Mouse (Mus musculus): ENCODE results near the gene Polg. TPM values are rescaled to one million over a fixed set of nuclear protein-coding genes. Genes with fewer than 3 reads are reported as not detected.

Gene Polg
- polyA plus RNA-seq, 1 experiment from 2014 or later, result 41.1 TPM

DNA sequence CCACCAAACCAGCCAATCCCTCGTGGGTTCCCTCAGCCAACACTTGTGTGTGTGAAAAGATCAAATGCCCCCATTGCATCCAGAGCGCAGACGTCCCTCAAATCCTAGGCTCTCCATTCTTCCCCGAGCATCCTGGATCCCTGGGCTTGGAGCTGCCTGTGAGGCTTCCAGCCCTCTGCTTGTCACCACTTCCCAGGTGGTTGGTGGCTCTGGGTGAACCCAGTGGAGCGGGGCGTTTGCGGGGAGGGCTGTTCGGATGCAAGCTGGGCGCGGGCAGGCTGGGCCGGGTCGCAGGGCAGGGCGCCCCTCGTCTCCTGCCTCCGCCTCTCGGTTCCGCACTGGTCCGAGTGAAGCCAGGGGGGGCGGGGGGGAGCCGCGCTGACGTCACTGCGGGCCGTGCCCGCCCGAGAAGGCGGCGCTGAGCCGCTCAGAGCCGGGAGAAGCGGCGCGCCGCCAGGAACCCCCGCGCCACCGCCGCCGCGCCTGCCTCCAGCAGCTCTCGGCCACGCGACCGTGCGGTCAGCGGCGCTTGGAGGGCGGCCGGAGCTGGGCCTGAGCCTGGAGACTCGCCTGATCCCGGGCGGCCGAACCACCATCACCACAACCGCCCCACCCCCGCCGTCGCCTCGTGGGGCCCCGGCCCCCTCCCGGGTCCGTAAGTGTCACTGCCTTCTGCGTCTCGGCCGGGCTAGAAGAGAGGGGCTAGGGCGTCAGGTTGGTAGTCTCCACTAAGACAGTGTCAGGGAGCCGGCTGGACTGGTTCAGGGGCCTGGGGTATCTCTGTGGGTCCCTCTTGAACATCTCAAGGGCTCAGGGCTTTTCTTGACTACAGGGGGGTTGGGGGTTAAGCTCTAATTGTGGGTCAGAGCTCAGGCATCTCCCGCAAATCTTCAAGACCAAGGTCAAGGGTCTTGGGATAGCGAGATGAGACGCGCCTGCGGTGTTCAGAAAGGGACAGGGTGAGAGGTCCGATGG lies 33.7 kb upstream of the Polg start:
- H3K9ac ChIP-seq (ENCODE audit: low read depth, low read length), result no peak overlapping the region
- H3K4me1 ChIP-seq (replicated peaks; ENCODE audit: control insufficient read depth, insufficient read depth, low read length), result peaks cover 3% of the 10 kb centered on the region; the same call in 1 of the 2 replicates
- no peaks in the 10 kb centered on the region for H3K36me3 ChIP-seq (ENCODE audit: control insufficient read depth, insufficient read depth, low read length)
- H3K27me3 ChIP-seq (replicated peaks; ENCODE audit: control insufficient read depth, insufficient read depth, low read length), result peaks cover 99% of the 10 kb centered on the region
- no peaks in the 10 kb centered on the region for H3K9me3 ChIP-seq (ENCODE audit: control insufficient read depth, low read length)
- no peak for DNase-seq (ENCODE audit: low spot score)
- H3K4me3 ChIP-seq (ENCODE audit: low read depth, low read length), result peak overlapping the region; percentile 14; the same call in 1 of the 2 replicates
- H3K4me2 ChIP-seq, result 0 out of 2 replicates have a peak overlapping the region, but pooled peaks have one; percentile 10
- ATAC-seq (replicated peaks; ENCODE audit: low FRiP score), result no peak
- H3K27ac ChIP-seq (ENCODE audit: low read depth, low read length), result no peak overlapping the region
- 3% methylated on average over 63 of the region's 72 CpGs for WGBS

DNA sequence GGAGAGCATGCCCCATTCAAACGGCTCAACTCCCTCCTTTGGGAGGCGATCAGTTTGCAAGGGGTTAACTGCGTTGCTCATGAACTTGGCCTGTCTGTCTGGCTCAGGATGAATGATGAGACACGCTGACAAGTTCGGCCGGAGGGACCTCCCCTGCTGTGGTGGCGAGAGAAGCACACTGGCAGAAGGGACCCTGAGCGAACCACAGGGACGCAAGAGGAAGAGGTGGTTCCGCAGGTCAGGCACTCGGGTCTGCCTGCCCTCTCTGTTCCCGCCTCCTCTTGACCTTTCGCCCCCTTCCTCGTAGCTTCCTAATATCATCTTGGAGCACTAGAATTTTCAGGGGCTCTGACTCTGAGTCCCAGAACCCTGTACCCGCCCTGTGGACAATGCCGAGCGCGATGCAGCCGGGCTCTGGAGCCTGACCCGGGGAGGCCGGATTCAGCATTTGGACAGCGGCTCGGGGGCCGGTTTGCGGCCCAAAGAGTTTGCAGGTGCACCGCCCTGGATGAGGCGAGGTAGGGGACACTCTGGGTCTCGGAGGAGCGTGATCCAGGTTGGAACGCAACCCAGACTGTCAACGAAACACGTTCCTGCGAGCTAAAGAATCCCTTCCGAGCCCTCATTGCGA lies 32.9 kb upstream of the Polg start:
- no peak overlapping the region for H3K4me2 ChIP-seq
- peaks cover 99% of the 10 kb centered on the region for H3K27me3 ChIP-seq (replicated peaks; ENCODE audit: control insufficient read depth, insufficient read depth, low read length)
- no peaks in the 10 kb centered on the region for H3K9me3 ChIP-seq (ENCODE audit: control insufficient read depth, low read length)
- H3K4me1 ChIP-seq (replicated peaks; ENCODE audit: control insufficient read depth, insufficient read depth, low read length), result no peaks in the 10 kb centered on the region
- H3K27ac ChIP-seq (ENCODE audit: low read depth, low read length), result no peak overlapping the region
- H3K4me3 ChIP-seq (ENCODE audit: low read depth, low read length), result no peak overlapping the region
- 2% methylated on average over 35 of the region's 35 CpGs for WGBS
- no peak overlapping the region for H3K9ac ChIP-seq (ENCODE audit: low read depth, low read length)
- DNase-seq (ENCODE audit: low spot score) (peak; percentile 76), ATAC-seq (replicated peaks; ENCODE audit: low FRiP score) (no peak)
- H3K36me3 ChIP-seq (ENCODE audit: control insufficient read depth, insufficient read depth, low read length), result no peaks in the 10 kb centered on the region

DNA sequence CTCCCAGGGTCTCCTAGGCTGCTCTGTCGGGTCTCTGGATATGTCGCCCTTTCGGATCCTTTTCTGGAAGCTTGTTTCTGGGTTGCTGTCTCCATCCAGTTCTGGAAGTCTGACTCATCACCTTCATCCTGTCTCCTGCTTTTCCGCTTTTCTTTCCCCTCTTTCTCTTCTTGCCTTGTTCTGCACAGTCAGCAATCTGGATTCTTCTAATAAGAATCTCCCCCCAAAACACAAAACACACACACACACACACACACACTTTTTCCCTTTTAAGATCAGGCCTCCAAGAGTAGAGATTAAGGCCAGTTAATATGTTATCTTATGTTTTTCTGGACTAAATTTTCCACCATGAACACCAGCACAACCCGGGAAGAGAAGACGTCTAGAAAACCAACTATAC lies 32.2 kb upstream of the Polg start:
- H3K9me3 ChIP-seq (ENCODE audit: control insufficient read depth, low read length), result no peaks in the 10 kb centered on the region
- ATAC-seq (replicated peaks; ENCODE audit: low FRiP score) (no peak), DNase-seq (ENCODE audit: low spot score) (no peak)
- no peak overlapping the region for H3K4me2 ChIP-seq
- no peaks in the 10 kb centered on the region for H3K4me1 ChIP-seq (replicated peaks; ENCODE audit: control insufficient read depth, insufficient read depth, low read length)
- peaks cover 93% of the 10 kb centered on the region for H3K27me3 ChIP-seq (replicated peaks; ENCODE audit: control insufficient read depth, insufficient read depth, low read length)
- WGBS, result 5% methylated on average over 6 of the region's 6 CpGs
- no peaks in the 10 kb centered on the region for H3K36me3 ChIP-seq (ENCODE audit: control insufficient read depth, insufficient read depth, low read length)
- H3K4me3 ChIP-seq (ENCODE audit: low read depth, low read length), result no peak overlapping the region
- H3K27ac ChIP-seq (ENCODE audit: low read depth, low read length), result no peak overlapping the region
- no peak overlapping the region for H3K9ac ChIP-seq (ENCODE audit: low read depth, low read length)

DNA sequence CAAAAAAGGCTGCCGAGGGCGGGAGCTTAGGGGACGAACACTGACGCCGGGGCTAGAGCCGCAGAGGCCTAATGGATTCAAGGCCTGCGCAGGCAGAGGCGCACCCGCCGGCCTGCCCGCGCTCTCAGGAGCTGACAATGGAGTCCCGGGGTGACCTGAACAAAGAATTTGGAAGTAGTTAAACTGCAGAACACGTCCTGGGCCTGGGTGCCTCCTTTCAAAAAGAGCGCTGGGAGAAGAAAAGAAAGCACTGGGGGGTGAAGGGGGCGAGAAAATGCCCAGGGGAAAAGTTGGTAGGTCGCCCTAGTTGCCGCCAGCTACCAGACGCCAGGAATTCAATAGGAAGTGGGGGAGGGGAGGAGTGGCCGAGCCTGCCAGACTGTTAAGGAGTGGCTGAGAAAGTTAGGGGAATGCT lies 31.5 kb upstream of the Polg start:
- ATAC-seq (replicated peaks; ENCODE audit: low FRiP score) (no peak), DNase-seq (ENCODE audit: low spot score) (no peak)
- H3K27me3 ChIP-seq (replicated peaks; ENCODE audit: control insufficient read depth, insufficient read depth, low read length), result peaks cover 86% of the 10 kb centered on the region
- H3K4me1 ChIP-seq (replicated peaks; ENCODE audit: control insufficient read depth, insufficient read depth, low read length), result no peaks in the 10 kb centered on the region
- H3K4me2 ChIP-seq, result no peak overlapping the region
- H3K36me3 ChIP-seq (ENCODE audit: control insufficient read depth, insufficient read depth, low read length), result no peaks in the 10 kb centered on the region
- no peak overlapping the region for H3K9ac ChIP-seq (ENCODE audit: low read depth, low read length)
- no peaks in the 10 kb centered on the region for H3K9me3 ChIP-seq (ENCODE audit: control insufficient read depth, low read length)
- H3K27ac ChIP-seq (ENCODE audit: low read depth, low read length), result no peak overlapping the region
- no peak overlapping the region for H3K4me3 ChIP-seq (ENCODE audit: low read depth, low read length)
- WGBS, result 3% methylated on average over 20 of the region's 20 CpGs

DNA sequence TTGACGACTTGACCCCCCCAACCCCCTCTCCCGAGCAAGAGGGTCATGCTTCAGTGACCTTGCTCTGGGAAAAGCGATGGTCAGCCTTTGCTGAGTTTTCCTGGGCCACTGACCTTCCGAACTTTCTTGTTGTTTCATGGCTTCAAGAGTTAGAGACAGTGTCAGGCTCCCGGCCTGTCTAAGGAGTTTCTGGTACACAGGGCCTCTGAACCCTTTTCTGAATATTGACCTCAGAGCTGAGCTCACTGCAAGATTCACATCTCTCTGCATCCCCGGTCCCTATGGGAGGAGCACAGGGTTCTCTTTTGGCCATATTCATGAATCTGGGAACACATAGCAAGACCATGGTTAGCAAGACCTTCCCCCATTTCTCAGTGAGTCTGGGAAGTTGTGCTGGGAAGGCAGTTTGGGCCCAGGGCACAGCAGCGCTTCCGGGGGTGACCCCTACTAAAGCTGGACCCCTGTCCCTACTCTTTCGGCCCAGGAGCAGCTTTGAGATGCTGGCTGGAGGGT lies 30.7 kb upstream of the Polg start:
- Histone ChIP-seq H3K4me3 (ENCODE audit: low read depth, low read length) (no peak overlapping the region), H3K9me3 (ENCODE audit: control insufficient read depth, low read length) (no peaks in the 10 kb centered on the region), H3K36me3 (ENCODE audit: control insufficient read depth, insufficient read depth, low read length) (no peaks in the 10 kb centered on the region), H3K9ac (ENCODE audit: low read depth, low read length) (no peak overlapping the region), H3K4me2 (no peak overlapping the region), H3K4me1 (replicated peaks; ENCODE audit: control insufficient read depth, insufficient read depth, low read length) (no peaks in the 10 kb centered on the region), H3K27ac (ENCODE audit: low read depth, low read length) (no peak overlapping the region), H3K27me3 (replicated peaks; ENCODE audit: control insufficient read depth, insufficient read depth, low read length) (peaks cover 78% of the 10 kb centered on the region)
- 11% methylated on average over 9 of the region's 9 CpGs for WGBS
- ATAC-seq (replicated peaks; ENCODE audit: low FRiP score), result no peak
- DNase-seq (ENCODE audit: low spot score), result no peak

DNA sequence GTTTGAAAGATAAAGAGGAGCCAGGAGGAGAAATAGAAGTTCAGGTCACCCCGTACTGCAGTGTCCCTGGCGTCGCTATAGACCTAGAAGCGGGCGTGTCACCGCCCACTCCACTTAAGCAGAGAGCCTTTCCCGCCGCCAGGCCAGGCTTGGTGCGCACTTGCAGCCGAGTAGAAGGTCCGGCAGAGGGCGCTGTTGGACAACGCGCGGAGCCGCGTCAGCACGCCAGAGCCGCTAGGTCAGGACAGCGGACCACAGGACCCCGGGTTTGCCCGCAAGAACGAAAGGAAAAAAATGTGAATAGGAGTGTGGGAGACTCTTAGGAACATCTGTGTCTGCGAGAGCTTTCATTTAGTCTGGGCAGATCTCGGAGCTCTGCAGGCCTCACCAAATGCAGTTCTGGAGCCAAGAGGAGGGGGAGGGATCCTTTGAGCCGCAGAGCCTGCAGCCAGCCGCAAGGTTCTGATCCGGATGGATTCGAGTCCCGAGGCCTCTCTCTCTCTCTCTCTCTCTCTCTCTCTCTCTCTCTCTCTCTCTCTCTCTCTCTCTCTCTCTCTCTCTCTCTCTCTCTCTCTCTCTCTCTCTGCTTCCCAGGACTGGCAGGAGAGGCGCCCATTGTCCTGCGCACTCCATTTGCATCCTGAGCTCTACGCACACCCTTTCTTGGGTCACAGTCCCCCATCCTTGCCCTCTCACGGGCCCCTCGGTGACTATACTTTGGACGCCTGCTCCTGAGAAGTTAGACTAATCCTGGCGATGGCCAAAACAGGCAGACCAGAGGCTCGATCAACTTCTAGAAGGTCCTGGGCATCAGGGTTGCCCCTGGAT lies 30.0 kb upstream of the Polg start:
- no peaks in the 10 kb centered on the region for H3K9me3 ChIP-seq (ENCODE audit: control insufficient read depth, low read length)
- H3K4me3 ChIP-seq (ENCODE audit: low read depth, low read length), result no peak overlapping the region
- H3K9ac ChIP-seq (ENCODE audit: low read depth, low read length), result no peak overlapping the region
- H3K36me3 ChIP-seq (ENCODE audit: control insufficient read depth, insufficient read depth, low read length), result no peaks in the 10 kb centered on the region
- WGBS, result 5% methylated on average over 38 of the region's 38 CpGs
- DNase-seq (ENCODE audit: low spot score), result peak; percentile 77
- peak; percentile 71 for ATAC-seq (replicated peaks; ENCODE audit: low FRiP score)
- no peaks in the 10 kb centered on the region for H3K4me1 ChIP-seq (replicated peaks; ENCODE audit: control insufficient read depth, insufficient read depth, low read length)
- peak overlapping the region; percentile 57 for H3K4me2 ChIP-seq
- H3K27me3 ChIP-seq (replicated peaks; ENCODE audit: control insufficient read depth, insufficient read depth, low read length), result peaks cover 71% of the 10 kb centered on the region
- no peak overlapping the region for H3K27ac ChIP-seq (ENCODE audit: low read depth, low read length)

DNA sequence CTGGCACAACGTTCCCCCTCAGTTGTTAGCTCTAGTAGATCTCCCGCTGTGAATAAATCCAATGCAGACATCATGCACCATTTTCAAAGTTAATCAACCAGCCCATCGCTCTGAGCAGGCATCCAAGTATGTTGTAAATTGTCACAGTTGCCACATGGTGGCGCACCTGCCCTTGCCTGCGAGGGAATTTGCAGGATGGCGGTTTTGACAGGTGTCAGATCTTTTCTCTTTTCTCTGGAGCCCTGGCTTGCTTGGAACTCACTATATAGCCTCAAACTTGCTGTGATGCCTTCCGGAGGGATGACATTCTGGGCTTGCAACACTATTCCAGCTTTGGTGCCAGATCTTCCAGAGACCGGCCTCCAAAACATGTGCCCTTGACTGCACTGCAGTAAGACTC lies 27.8 kb upstream of the Polg start:
- H3K27me3 ChIP-seq (replicated peaks; ENCODE audit: control insufficient read depth, insufficient read depth, low read length), result peaks cover 48% of the 10 kb centered on the region
- DNase-seq (ENCODE audit: low spot score) (no peak), ATAC-seq (replicated peaks; ENCODE audit: low FRiP score) (no peak)
- H3K36me3 ChIP-seq (ENCODE audit: control insufficient read depth, insufficient read depth, low read length), result no peaks in the 10 kb centered on the region
- no peaks in the 10 kb centered on the region for H3K4me1 ChIP-seq (replicated peaks; ENCODE audit: control insufficient read depth, insufficient read depth, low read length)
- H3K4me3 ChIP-seq (ENCODE audit: low read depth, low read length), result no peak overlapping the region
- H3K9me3 ChIP-seq (ENCODE audit: control insufficient read depth, low read length), result no peaks in the 10 kb centered on the region
- no peak overlapping the region for H3K4me2 ChIP-seq
- H3K9ac ChIP-seq (ENCODE audit: low read depth, low read length), result no peak overlapping the region
- 11% methylated on average over 8 of the region's 8 CpGs for WGBS
- H3K27ac ChIP-seq (ENCODE audit: low read depth, low read length), result no peak overlapping the region

DNA sequence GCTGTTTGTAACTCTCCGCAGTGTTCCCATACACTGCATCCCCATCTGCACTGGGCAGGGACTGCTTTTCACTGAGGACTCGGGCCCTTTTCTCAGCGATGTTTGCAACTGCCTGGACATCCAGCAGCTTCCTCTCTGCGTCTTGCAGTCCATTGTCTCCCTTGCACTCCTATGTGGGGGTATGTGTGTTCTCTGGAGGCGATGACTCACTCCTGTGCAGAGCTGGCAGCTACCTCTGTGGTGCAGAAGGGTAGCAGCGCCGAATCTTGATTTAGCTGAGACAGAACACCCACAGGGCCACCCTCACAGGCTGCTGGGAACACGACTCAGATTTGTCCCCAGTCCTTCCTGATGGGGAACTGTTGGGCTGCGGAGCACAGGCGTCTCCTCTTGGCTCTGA lies 20.4 kb upstream of the Polg start:
- whole genome bisulfite sequencing, result 44% methylated on average over 10 of the region's 10 CpGs
- ATAC-seq (replicated peaks; ENCODE audit: low FRiP score), result no peak
- H3K4me1 ChIP-seq (replicated peaks; ENCODE audit: control insufficient read depth, insufficient read depth, low read length), result no peaks in the 10 kb centered on the region

More for the DNA sequence above, 20.4 kb upstream of the Polg start:
- Histone ChIP-seq H3K9ac (ENCODE audit: low read depth, low read length) (no peak overlapping the region), H3K9me3 (ENCODE audit: control insufficient read depth, low read length) (no peaks in the 10 kb centered on the region), H3K27me3 (replicated peaks; ENCODE audit: control insufficient read depth, insufficient read depth, low read length) (0 out of 2 replicates have a peak, but pooled peaks cover 4% of the 10 kb centered on the region), H3K36me3 (ENCODE audit: control insufficient read depth, insufficient read depth, low read length) (no peaks in the 10 kb centered on the region), H3K4me3 (ENCODE audit: low read depth, low read length) (no peak overlapping the region), H3K27ac (ENCODE audit: low read depth, low read length) (no peak overlapping the region), H3K4me2 (no peak overlapping the region)
- DNase-seq (ENCODE audit: low spot score), result no peak
